Mouse (Mus musculus) B cell, adult 62 days (primary cell): Measurements from ENCODE around the gene Olfr1113. TPM values are rescaled to one million over a fixed set of nuclear protein-coding genes. Genes with fewer than 3 reads are reported as not detected.

Source experiments
- total RNA-seq: library from RNA; stranded (reverse); gene quantifications from 4 replicates; pipeline ENCODE4 v1.2.4, GENCODE M21; 2023

Olfr1113 gene
- not detected in 4 replicates for total RNA-seq

GRCm38 (mm10) chr2:87208670-87209069, at the start of gene Olfr1113:
Gene Olfr1113, plus strand, starts transcription at chr2:87208970.

GRCm38 (mm10) chr2:87187498-87187897, 21.3 kb upstream of the Olfr1113 start, which contains the start of gene Olfr1112:
Gene Olfr1112, plus strand, starts transcription at chr2:87187798.

GRCm38 (mm10) chr2:87247713-87248112, 38.9 kb downstream of the Olfr1113 start, which contains the start of gene Olfr1115:
Gene Olfr1115, plus strand, starts transcription at chr2:87248013.

Other genes with a start within 250 kb of the Olfr1113 start
- not detected in 4 replicates for gene Olfr1099, start 248.3 kb upstream of the Olfr1113 start, total RNA-seq
- not detected in 4 replicates for gene Olfr1100, start 229.0 kb upstream of the Olfr1113 start, total RNA-seq
- gene Olfr1101, start 217.7 kb upstream of the Olfr1113 start, total RNA-seq: not detected in 4 replicates
- gene Olfr1102, start 210.6 kb upstream of the Olfr1113 start, total RNA-seq: not detected in 4 replicates
- not detected in 4 replicates for gene Olfr1104, start 181.9 kb upstream of the Olfr1113 start, total RNA-seq
- gene Olfr1105, start 172.4 kb upstream of the Olfr1113 start, total RNA-seq: not detected in 4 replicates
- gene Olfr1106, start 156.7 kb upstream of the Olfr1113 start, total RNA-seq: not detected in 4 replicates
- not detected in 4 replicates for gene Olfr1107, start 133.2 kb upstream of the Olfr1113 start, total RNA-seq
- not detected in 4 replicates for gene Olfr1109, start 113.0 kb upstream of the Olfr1113 start, total RNA-seq
- gene Olfr259, start 94.4 kb upstream of the Olfr1113 start, total RNA-seq: not detected in 4 replicates
- gene Olfr1110, start 68.7 kb upstream of the Olfr1113 start, total RNA-seq: not detected in 4 replicates
- gene Olfr1111, start 56.3 kb upstream of the Olfr1113 start, total RNA-seq: not detected in 4 replicates
- gene Olfr1112, start 21.2 kb upstream of the Olfr1113 start, total RNA-seq: not detected in 4 replicates
- not detected in 4 replicates for gene Olfr1115, start 39.0 kb downstream of the Olfr1113 start, total RNA-seq
- not detected in 4 replicates for gene Olfr1116, start 58.6 kb downstream of the Olfr1113 start, total RNA-seq
- gene Olfr1118, start 98.6 kb downstream of the Olfr1113 start, total RNA-seq: not detected in 4 replicates
- not detected in 4 replicates for gene Olfr1120, start 145.8 kb downstream of the Olfr1113 start, total RNA-seq
- not detected in 4 replicates for gene Olfr1121, start 160.9 kb downstream of the Olfr1113 start, total RNA-seq
- gene Olfr1122, start 176.9 kb downstream of the Olfr1113 start, total RNA-seq: 0.15 to 0.26 TPM in 2 of 4 replicates, not detected in the others
- not detected in 4 replicates for gene Olfr1123, start 207.7 kb downstream of the Olfr1113 start, total RNA-seq
- gene Olfr1124, start 221.3 kb downstream of the Olfr1113 start, total RNA-seq: not detected in 4 replicates
- not detected in 4 replicates for gene Olfr1126, start 245.0 kb downstream of the Olfr1113 start, total RNA-seq